Mouse (Mus musculus): Measurements from ENCODE around the gene Hnrnpr. TPM values are rescaled to one million over a fixed set of nuclear protein-coding genes. Genes with fewer than 3 reads are reported as not detected.

Gene Hnrnpr
- polyA plus RNA-seq, 1 experiment: 59.9 TPM

GRCm38 (mm10) chr4:136373494-136374181, 62.9 kb downstream of the Hnrnpr start:
- TF ChIP-seq CTCF (IDR thresholded peaks at IDR 0.05; ENCODE audit: extremely low read depth, insufficient read depth, low read length) (no peak), POLR2A (IDR thresholded peaks at IDR 0.05; ENCODE audit: extremely low read depth, insufficient read depth, low read length) (no peak)
- H3K27ac ChIP-seq (ENCODE audit: insufficient read depth, low read length): no peak overlapping the region; the same call in 1 of the 2 replicates
- H3K4me3 ChIP-seq (ENCODE audit: insufficient read depth, low read length): no peak overlapping the region
- 0 out of 2 replicates have a peak, but pooled peaks cover 2% of the 10 kb centered on the region for H3K4me1 ChIP-seq (ENCODE audit: control insufficient read depth, insufficient read depth, low read length)

- 0 out of 2 replicates have a peak, but pooled peaks cover 2% of the 10 kb centered on the region for H3K4me1 ChIP-seq (ENCODE audit: control insufficient read depth, insufficient read depth, low read length)
- H3K4me3 ChIP-seq (ENCODE audit: insufficient read depth, low read length): no peak overlapping the region
- no peak for TF ChIP-seq CTCF (IDR thresholded peaks at IDR 0.05; ENCODE audit: extremely low read depth, insufficient read depth, low read length)
- TF ChIP-seq POLR2A (IDR thresholded peaks at IDR 0.05; ENCODE audit: extremely low read depth, insufficient read depth, low read length): no peak
- H3K27ac ChIP-seq (ENCODE audit: insufficient read depth, low read length): no peak overlapping the region
Observed at GRCm38 (mm10) chr4:136377001-136377400, 66.3 kb downstream of the Hnrnpr start.

- Histone ChIP-seq H3K4me1 (ENCODE audit: control insufficient read depth, insufficient read depth, low read length) (no peaks in the 10 kb centered on the region), H3K27ac (ENCODE audit: insufficient read depth, low read length) (no peak overlapping the region), H3K4me3 (ENCODE audit: insufficient read depth, low read length) (no peak overlapping the region)
- no peak for TF ChIP-seq POLR2A (IDR thresholded peaks at IDR 0.05; ENCODE audit: extremely low read depth, insufficient read depth, low read length)
- TF ChIP-seq CTCF (IDR thresholded peaks at IDR 0.05; ENCODE audit: extremely low read depth, insufficient read depth, low read length): no peak
Observed at GRCm38 (mm10) chr4:136383052-136383451, 72.3 kb downstream of the Hnrnpr start.

- H3K4me1 ChIP-seq (ENCODE audit: control insufficient read depth, insufficient read depth, low read length): no peaks in the 10 kb centered on the region
- no peak overlapping the region for H3K4me3 ChIP-seq (ENCODE audit: insufficient read depth, low read length)
- no peak overlapping the region for H3K27ac ChIP-seq (ENCODE audit: insufficient read depth, low read length)
- TF ChIP-seq CTCF (IDR thresholded peaks at IDR 0.05; ENCODE audit: extremely low read depth, insufficient read depth, low read length) (no peak), POLR2A (IDR thresholded peaks at IDR 0.05; ENCODE audit: extremely low read depth, insufficient read depth, low read length) (no peak)
Observed at GRCm38 (mm10) chr4:136383839-136384238, 73.1 kb downstream of the Hnrnpr start.

- Histone ChIP-seq H3K4me3 (ENCODE audit: insufficient read depth, low read length) (no peak overlapping the region), H3K4me1 (ENCODE audit: control insufficient read depth, insufficient read depth, low read length) (no peaks in the 10 kb centered on the region), H3K27ac (ENCODE audit: insufficient read depth, low read length) (no peak overlapping the region)
- no peak for TF ChIP-seq POLR2A (IDR thresholded peaks at IDR 0.05; ENCODE audit: extremely low read depth, insufficient read depth, low read length)
- TF ChIP-seq CTCF (IDR thresholded peaks at IDR 0.05; ENCODE audit: extremely low read depth, insufficient read depth, low read length): no peak
Observed at GRCm38 (mm10) chr4:136387261-136387660, 76.5 kb downstream of the Hnrnpr start.

GRCm38 (mm10) chr4:136401806-136402205, 91.1 kb downstream of the Hnrnpr start:
- TF ChIP-seq POLR2A (IDR thresholded peaks at IDR 0.05; ENCODE audit: extremely low read depth, insufficient read depth, low read length): no peak
- no peak for TF ChIP-seq CTCF (IDR thresholded peaks at IDR 0.05; ENCODE audit: extremely low read depth, insufficient read depth, low read length)
- H3K4me3 ChIP-seq (ENCODE audit: insufficient read depth, low read length): no peak overlapping the region
- H3K27ac ChIP-seq (ENCODE audit: insufficient read depth, low read length): no peak overlapping the region
- H3K4me1 ChIP-seq (ENCODE audit: control insufficient read depth, insufficient read depth, low read length): no peaks in the 10 kb centered on the region

- no peak for TF ChIP-seq POLR2A (IDR thresholded peaks at IDR 0.05; ENCODE audit: extremely low read depth, insufficient read depth, low read length)
- TF ChIP-seq CTCF (IDR thresholded peaks at IDR 0.05; ENCODE audit: extremely low read depth, insufficient read depth, low read length): no peak
- no peak overlapping the region for H3K27ac ChIP-seq (ENCODE audit: insufficient read depth, low read length)
- no peak overlapping the region for H3K4me3 ChIP-seq (ENCODE audit: insufficient read depth, low read length)
- H3K4me1 ChIP-seq (ENCODE audit: control insufficient read depth, insufficient read depth, low read length): no peaks in the 10 kb centered on the region
Observed at GRCm38 (mm10) chr4:136407831-136408230, 97.1 kb downstream of the Hnrnpr start.

Other genes starting within 250 kb of the Hnrnpr start
- 75.7 and 82.9 TPM in 2 replicates for gene Id3, start 167.4 kb upstream of the Hnrnpr start, polyA plus RNA-seq (2012; rRNA removed)
- 0.67 and 0.78 TPM in 2 replicates for gene E2f2, start 138.5 kb upstream of the Hnrnpr start, polyA plus RNA-seq (2012; rRNA removed)
- gene Asap3, start 104.6 kb upstream of the Hnrnpr start, polyA plus RNA-seq (2012; rRNA removed): 2.9 and 3.2 TPM in 2 replicates
- gene Tcea3, start 63.2 kb upstream of the Hnrnpr start, polyA plus RNA-seq (2012; rRNA removed): 0.53 and 0.92 TPM in 2 replicates
- gene Zfp46, start 26.3 kb upstream of the Hnrnpr start, polyA plus RNA-seq (2012; rRNA removed): 61.6 and 72.2 TPM in 2 replicates
- gene Htr1d, start 112.6 kb downstream of the Hnrnpr start, polyA plus RNA-seq (2012; rRNA removed): 0.19 and 0.81 TPM in 2 replicates
- 0.35 and 0.49 TPM in 2 replicates for gene 6030445D17Rik, start 151.3 kb downstream of the Hnrnpr start, polyA plus RNA-seq (2012; rRNA removed)
- gene Luzp1, start 158.8 kb downstream of the Hnrnpr start, polyA plus RNA-seq (2012; rRNA removed): 29.5 and 29.6 TPM in 2 replicates

Data from cortical plate, adult 2 months (tissue).